In genomic region chr15:93640221-93640620, GRCm38 (mm10) we compare ENCODE assay signal across 22 mouse cellular contexts. TPM values are rescaled to one million over a fixed set of nuclear protein-coding genes. Genes with fewer than 3 reads are reported as not detected.
DNase-seq lines count a peak whose midpoint lies in the region; ATAC-seq and TF ChIP-seq lines count a peak whose summit lies in the region.
"Had no signal": no experiment of that assay in that cellular context is flagged by ENCODE, and none has a peak within 500 bp of the region (broad histone marks: within the 10 kb centered on the region; RNA-seq: fewer than 3 reads in every experiment).

No protein-coding gene starts in this region.

- no peaks in the 10 kb centered on the region for H3K36me3 ChIP-seq in heart, postnatal 0 days (replicated peaks; ENCODE audit: control insufficient read depth, insufficient read depth, low read length)
- H3K36me3 ChIP-seq in liver, embryonic 11.5 days (ENCODE audit: control insufficient read depth, insufficient read depth, low read length): no peaks in the 10 kb centered on the region
- no peaks in the 10 kb centered on the region for H3K36me3 ChIP-seq in forebrain, postnatal 0 days (ENCODE audit: insufficient read depth)
- H3K36me3 ChIP-seq: forebrain, embryonic 10.5 days; hindbrain, embryonic 12.5 days; limb, embryonic 12.5 days had no signal

- peak; percentile 75 for DNase-seq in 3T3-L1 (ENCODE audit: low read depth, low spot score)
- peak; percentile 31 for DNase-seq in heart, postnatal 0 days (ENCODE audit: low spot score)
- no peak for DNase-seq in liver, embryonic 11.5 days (ENCODE audit: low spot score)
- DNase-seq in forebrain, postnatal 0 days: no peak
- DNase-seq in left cerebral cortex, postnatal 36 days (ENCODE audit: low spot score in 2 of 2): no peak
- no peak for DNase-seq in left cerebral cortex, postnatal 4 days
- DNase-seq: adrenal gland, postnatal 10 days; cerebellum, adult 11 months; cerebellum, postnatal 14 days; embryo, embryonic 11 days; kidney, adult 8-10 months; kidney, postnatal 36 days; lung, adult 2 months; lung, postnatal 4 days; right cerebral cortex, postnatal 4 days; thymus, postnatal 4 days had no signal

- TF ChIP-seq POLR2A in embryonic fibroblast, embryonic 13.5 days (IDR thresholded peaks at IDR 0.05; ENCODE audit: low read depth, low read length): no peak

- H3K9me3 ChIP-seq in heart, postnatal 0 days (replicated peaks; ENCODE audit: control insufficient read depth, low read length): 0 out of 2 replicates have a peak, but pooled peaks cover 3% of the 10 kb centered on the region
- no peaks in the 10 kb centered on the region for H3K9me3 ChIP-seq in liver, embryonic 11.5 days (ENCODE audit: control insufficient read depth, low read length)
- H3K9me3 ChIP-seq in forebrain, postnatal 0 days (ENCODE audit: low read length): no peaks in the 10 kb centered on the region
- H3K9me3 ChIP-seq: hindbrain, embryonic 12.5 days had no signal

- WGBS in heart, postnatal 0 days: 21% methylated on average over 2 of the region's 2 CpGs
- WGBS in liver, embryonic 11.5 days: 34% methylated on average over 2 of the region's 2 CpGs
- WGBS in forebrain, postnatal 0 days: 88% methylated on average over 2 of the region's 2 CpGs

- H3K27ac ChIP-seq in embryonic fibroblast, embryonic 13.5 days (ENCODE audit: insufficient read depth, low read length): 0 out of 2 replicates have a peak overlapping the region, but pooled peaks have one; percentile 14
- H3K27ac ChIP-seq in heart, postnatal 0 days (ENCODE audit: low read depth): no peak overlapping the region
- no peak overlapping the region for H3K27ac ChIP-seq in liver, embryonic 11.5 days (ENCODE audit: low read depth, low read length)
- no peak overlapping the region for H3K27ac ChIP-seq in forebrain, postnatal 0 days (ENCODE audit: low read depth, low read length)
- H3K27ac ChIP-seq: forebrain, embryonic 10.5 days; heart, adult 2 months; hindbrain, embryonic 12.5 days; limb, embryonic 12.5 days had no signal

- H3K4me2 ChIP-seq in heart, postnatal 0 days (ENCODE audit: low read depth, low read length): no peak overlapping the region
- H3K4me2 ChIP-seq in liver, embryonic 11.5 days: no peak overlapping the region
- no peak overlapping the region for H3K4me2 ChIP-seq in forebrain, postnatal 0 days (ENCODE audit: low read depth)
- H3K4me2 ChIP-seq: hindbrain, embryonic 12.5 days; limb, embryonic 12.5 days had no signal

- intact Hi-C loops in left cerebral cortex, postnatal 36 days (cut with DNase I): no loop called here
- intact Hi-C loops in left cerebral cortex, postnatal 4 days (cut with DNase I): no loop called here

- TF ChIP-seq CTCF in embryonic fibroblast, embryonic 13.5 days (IDR thresholded peaks at IDR 0.05; ENCODE audit: borderline replicate concordance, insufficient read depth, low read length): no peak
- TF ChIP-seq CTCF in heart, postnatal 0 days (IDR thresholded peaks at IDR 0.05; ENCODE audit: low read depth): no peak
- no peak for TF ChIP-seq CTCF in forebrain, postnatal 0 days (IDR thresholded peaks at IDR 0.05; ENCODE audit: low read depth)

- no peak overlapping the region for H3K9ac ChIP-seq in heart, postnatal 0 days (replicated peaks; ENCODE audit: low read depth, low read length)
- H3K9ac ChIP-seq in liver, embryonic 11.5 days (ENCODE audit: low read depth, low read length): no peak overlapping the region
- H3K9ac ChIP-seq in forebrain, postnatal 0 days: no peak overlapping the region
- H3K9ac ChIP-seq: hindbrain, embryonic 12.5 days; limb, embryonic 12.5 days had no signal

- H3K4me1 ChIP-seq in embryonic fibroblast, embryonic 13.5 days (ENCODE audit: control insufficient read depth, insufficient read depth, low read length): peaks cover 11% of the 10 kb centered on the region
- no peaks in the 10 kb centered on the region for H3K4me1 ChIP-seq in heart, postnatal 0 days (ENCODE audit: control insufficient read depth, insufficient read depth)
- H3K4me1 ChIP-seq in liver, embryonic 11.5 days (replicated peaks; ENCODE audit: control insufficient read depth, insufficient read depth, low read length): no peaks in the 10 kb centered on the region
- H3K4me1 ChIP-seq in forebrain, postnatal 0 days (ENCODE audit: insufficient read depth): no peaks in the 10 kb centered on the region
- H3K4me1 ChIP-seq: hindbrain, embryonic 12.5 days had no signal

- no peak for TF ChIP-seq EP300 in heart, postnatal 0 days (IDR thresholded peaks at IDR 0.05; ENCODE audit: low read depth)

- H3K4me3 ChIP-seq in embryonic fibroblast, embryonic 13.5 days (ENCODE audit: insufficient read depth, low read length): no peak overlapping the region
- H3K4me3 ChIP-seq in heart, postnatal 0 days (ENCODE audit: low read depth, low read length): no peak overlapping the region
- no peak overlapping the region for H3K4me3 ChIP-seq in liver, embryonic 11.5 days (ENCODE audit: low read depth, low read length)
- H3K4me3 ChIP-seq in forebrain, postnatal 0 days (ENCODE audit: low read depth, low read length): no peak overlapping the region
- H3K4me3 ChIP-seq: forebrain, embryonic 10.5 days; heart, adult 2 months; hindbrain, embryonic 12.5 days; limb, embryonic 12.5 days had no signal

- peak; percentile 57 for ATAC-seq in heart, postnatal 0 days (ENCODE audit: insufficient read depth, low read depth)
- ATAC-seq in liver, embryonic 11.5 days (replicated peaks; ENCODE audit: low FRiP score): 0 out of 2 replicates have a peak, but pooled peaks have one; percentile 51
- ATAC-seq in granulocyte monocyte progenitor cell, adult 5-6 weeks (replicated peaks; ENCODE audit: poor library complexity, severe bottlenecking): no peak
- no peak for ATAC-seq in forebrain, postnatal 0 days

- no peaks in the 10 kb centered on the region for H3K27me3 ChIP-seq in heart, postnatal 0 days (ENCODE audit: control insufficient read depth, insufficient read depth, low read length)
- no peaks in the 10 kb centered on the region for H3K27me3 ChIP-seq in liver, embryonic 11.5 days (replicated peaks; ENCODE audit: control insufficient read depth, insufficient read depth, low read length)
- no peaks in the 10 kb centered on the region for H3K27me3 ChIP-seq in forebrain, postnatal 0 days (ENCODE audit: insufficient read depth, low read length)
- H3K27me3 ChIP-seq: hindbrain, embryonic 12.5 days had no signal

RNA-seq across cellular contexts. Expression of gene Prickle1, which starts 44.5 kb away (rescaled TPM):
- 14.2 and 22.7 TPM in 2 replicates for polyA plus RNA-seq in embryonic fibroblast, embryonic 13.5 days (2011; ENCODE audit: insufficient read length, low read depth, missing spikeins)
- total RNA-seq in heart, postnatal 0 days (2014; rRNA removed; ENCODE audit: low replicate concordance): 24.2 and 30.0 TPM in 2 replicates
- 21.0 and 23.3 TPM in 2 replicates for polyA plus RNA-seq in heart, postnatal 0 days (2015; fragmentation: Nextera tagmentation; extraction: Ambion mirVana)
- 11.6 and 12.8 TPM in 2 replicates for polyA plus RNA-seq in liver, embryonic 11.5 days (2014; fragmentation: Nextera tagmentation; extraction: Ambion mirVana)
- 1.8 and 1.9 TPM in 2 replicates for total RNA-seq in granulocyte monocyte progenitor cell, adult 5-6 weeks (2014; fragmentation: Nextera tagmentation)
- 1.9 and 2.1 TPM in 2 replicates for total RNA-seq in granulocyte monocyte progenitor cell, adult 5-6 weeks (2017)
- 15.1 and 16.3 TPM in 2 replicates for total RNA-seq in forebrain, postnatal 0 days (2014; rRNA removed)
- polyA plus RNA-seq in forebrain, postnatal 0 days (2015; fragmentation: Nextera tagmentation; extraction: Ambion mirVana): 15.4 and 15.6 TPM in 2 replicates
- 100 to 1,000 TPM in 1 of 2 experiments, 10 to 100 TPM in 1; 92.0 to 103 TPM for total RNA-seq in left cerebral cortex, postnatal 36 days (2021)
- total RNA-seq in left cerebral cortex, postnatal 4 days (2021): 10 to 100 TPM; 43.6 to 49.4 TPM

Comparison
In these comparisons a context has a peak if more than half of its experiments do, and no peak if none do; other contexts are left out.
1. DNase-seq: peak in 3T3-L1 (single experiment) and heart, postnatal 0 days (single experiment); none in liver, embryonic 11.5 days (single experiment), forebrain, postnatal 0 days (single experiment), left cerebral cortex, postnatal 36 days (0 of 2) and left cerebral cortex, postnatal 4 days (single experiment).
2. ATAC-seq: peak in heart, postnatal 0 days (single experiment) and liver, embryonic 11.5 days (single experiment); none in granulocyte monocyte progenitor cell, adult 5-6 weeks (single experiment) and forebrain, postnatal 0 days (single experiment).